Mouse (Mus musculus): Measurements from ENCODE around the gene Dnajc3. TPM values are rescaled to one million over a fixed set of nuclear protein-coding genes. Genes with fewer than 3 reads are reported as not detected.
"Not testable (repeated sequence)": the region's sequence is repeated elsewhere in the genome, so short reads cannot be mapped to it uniquely, and the experiment has no call there.

Dnajc3 gene
- total RNA-seq, 2 experiments from 2014 or later, result 28.8 to 33.1 TPM

GRCm38 (mm10) chr14:118979571-118980325 lies 42.0 kb downstream of the Dnajc3 start:
- DNase-seq (ENCODE audit: low spot score), result no peak
- intact Hi-C loops (cut with DNase I), result no loop called here

GRCm38 (mm10) chr14:118980358-118980757 lies 42.6 kb downstream of the Dnajc3 start:
- DNase-seq (ENCODE audit: low spot score), result no peak
- intact Hi-C loops (cut with DNase I), result no loop called here

DNA sequence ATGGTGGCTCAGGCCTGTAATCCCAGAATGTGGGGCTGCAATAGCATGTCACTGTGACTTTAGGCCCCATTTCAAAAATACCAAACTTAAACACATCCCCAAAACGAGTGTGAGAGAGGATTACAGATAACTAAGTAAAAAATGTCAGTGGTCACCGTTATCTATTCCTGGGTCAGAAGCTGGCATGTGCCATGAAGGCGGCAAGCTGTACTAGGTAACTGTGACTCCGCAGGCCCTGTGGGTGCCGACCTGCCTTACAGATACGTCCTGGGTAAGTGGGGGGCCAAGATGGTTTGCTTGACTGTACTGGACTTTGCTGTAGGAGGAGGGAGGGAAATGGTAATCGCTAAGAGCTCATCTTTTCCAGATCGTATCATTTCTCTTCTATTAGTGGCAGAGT lies 43.1 kb downstream of the Dnajc3 start:
- intact Hi-C loops (cut with DNase I), result no loop called here
- DNase-seq (ENCODE audit: low spot score), result no peak

DNA sequence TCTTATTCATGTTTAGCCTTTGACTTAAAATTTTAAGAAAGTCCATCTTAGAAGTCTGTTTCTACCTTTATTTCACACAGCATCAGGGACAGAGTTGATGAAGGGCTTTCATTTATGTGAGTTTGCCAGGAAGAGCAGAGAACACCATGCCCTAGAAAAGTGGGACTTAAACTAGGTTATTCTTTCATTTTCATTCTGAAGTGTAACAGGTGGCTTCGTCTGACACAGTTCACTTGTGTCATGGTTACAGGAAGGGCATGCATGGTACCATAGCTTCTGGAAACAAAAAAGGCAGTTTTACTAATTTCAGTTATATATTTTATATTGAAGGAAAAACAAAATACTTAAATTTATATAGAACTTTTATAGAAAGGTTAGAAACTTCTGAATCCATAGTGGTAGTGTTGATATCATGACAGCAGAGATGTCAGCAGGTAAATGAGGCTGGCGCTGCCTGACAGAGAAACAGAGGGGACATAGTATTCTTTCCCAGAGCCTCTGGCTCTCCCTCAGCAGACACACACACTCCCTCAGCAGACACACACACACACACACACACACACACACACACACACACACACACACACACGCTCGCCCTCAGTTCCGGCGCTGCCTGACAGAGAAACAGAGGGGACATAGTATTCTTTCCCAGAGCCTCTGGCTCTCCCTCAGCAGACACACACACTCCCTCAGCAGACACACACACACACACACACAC lies 44.1 kb downstream of the Dnajc3 start:
- intact Hi-C loops (cut with DNase I); DNase-seq (ENCODE audit: low spot score): not testable (repeated sequence)

- DNase-seq (ENCODE audit: low spot score); intact Hi-C loops (cut with DNase I): not testable (repeated sequence)
These were observed 44.8 kb downstream of the Dnajc3 start for GRCm38 (mm10) chr14:118982429-118983045.

GRCm38 (mm10) chr14:118983396-118983795 lies 45.6 kb downstream of the Dnajc3 start:
- no peak for DNase-seq (ENCODE audit: low spot score)
- intact Hi-C loops (cut with DNase I), result no loop called here

- intact Hi-C loops (cut with DNase I), result no loop called here
- no peak for DNase-seq (ENCODE audit: low spot score)
These were observed 46.4 kb downstream of the Dnajc3 start for GRCm38 (mm10) chr14:118984161-118984560.

GRCm38 (mm10) chr14:118986653-118987522 lies 49.1 kb downstream of the Dnajc3 start:
- no peak for DNase-seq (ENCODE audit: low spot score)
- intact Hi-C loops (cut with DNase I), result loop anchor here (1.0 to 5.0 kb wide), 2 partner anchors 39 to 75 kb away; no protein-coding TSS in a partner anchor

GRCm38 (mm10) chr14:118987523-118988496 lies 50.0 kb downstream of the Dnajc3 start:
- intact Hi-C loops (cut with DNase I), result loop anchor here (5.0 kb wide), 1 partner anchor 76 kb away; no protein-coding TSS in a partner anchor
- DNase-seq (ENCODE audit: low spot score), result no peak

DNA sequence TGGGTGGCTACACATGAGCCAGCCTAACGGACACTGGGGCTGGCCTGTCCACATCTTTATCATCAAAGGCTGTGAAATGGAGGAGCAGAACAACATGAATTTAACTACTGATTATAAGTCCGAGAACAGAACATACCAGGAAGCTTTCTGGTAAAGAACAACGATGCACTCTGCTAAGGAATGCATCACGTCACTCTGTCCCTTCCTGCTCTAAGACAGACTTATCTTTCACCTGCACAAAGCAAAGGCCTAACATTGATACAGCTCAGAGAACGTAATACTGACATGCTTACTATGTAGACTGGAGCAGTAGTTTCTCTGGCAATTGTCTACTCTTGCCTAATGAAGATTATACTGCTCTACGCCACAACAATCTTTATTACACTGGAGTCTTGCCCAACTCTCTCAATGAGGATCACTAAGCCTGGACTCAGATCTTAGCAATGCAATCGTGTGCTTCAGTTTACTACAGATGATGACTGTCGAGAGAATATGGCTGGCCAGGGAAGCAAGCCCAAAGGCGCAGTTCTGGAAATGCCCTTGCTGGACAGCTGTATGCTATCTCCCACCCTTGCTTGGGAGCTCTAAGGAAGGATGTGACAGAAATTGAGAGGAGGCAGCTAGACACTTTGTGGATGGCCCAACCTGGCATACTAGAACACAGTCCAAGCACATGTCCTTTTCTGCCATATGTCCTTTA lies 57.6 kb downstream of the Dnajc3 start:
- intact Hi-C loops (cut with DNase I), result no loop called here
- DNase-seq (ENCODE audit: low spot score), result no peak

DNA sequence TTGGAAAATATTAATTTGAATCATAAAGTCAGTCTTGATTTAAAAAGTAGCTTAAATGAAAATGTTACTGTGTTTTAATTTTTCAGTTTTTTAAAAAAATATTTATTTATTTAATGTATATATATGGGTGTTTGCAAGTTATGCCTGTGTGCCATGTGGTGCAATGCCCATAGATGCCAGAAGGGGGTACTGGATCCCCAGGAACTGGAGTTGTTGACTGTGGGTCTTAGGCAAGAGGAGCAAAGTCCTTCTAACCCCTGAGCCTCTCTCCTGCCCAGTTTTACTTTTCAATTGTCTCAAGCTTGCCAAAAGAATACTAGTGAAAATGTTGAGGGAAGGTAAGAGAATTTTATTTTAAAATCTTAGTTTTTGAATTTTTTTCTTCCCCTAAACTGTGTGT lies 65.5 kb downstream of the Dnajc3 start:
- DNase-seq (ENCODE audit: low spot score), result no peak
- intact Hi-C loops (cut with DNase I), result no loop called here

GRCm38 (mm10) chr14:119005834-119006233 lies 68.1 kb downstream of the Dnajc3 start:
- intact Hi-C loops (cut with DNase I), result loop anchor here (5.0 kb wide), 1 partner anchor 69 kb away; the partner anchor contains the start of gene Dnajc3
- no peak for DNase-seq (ENCODE audit: low spot score)

DNA sequence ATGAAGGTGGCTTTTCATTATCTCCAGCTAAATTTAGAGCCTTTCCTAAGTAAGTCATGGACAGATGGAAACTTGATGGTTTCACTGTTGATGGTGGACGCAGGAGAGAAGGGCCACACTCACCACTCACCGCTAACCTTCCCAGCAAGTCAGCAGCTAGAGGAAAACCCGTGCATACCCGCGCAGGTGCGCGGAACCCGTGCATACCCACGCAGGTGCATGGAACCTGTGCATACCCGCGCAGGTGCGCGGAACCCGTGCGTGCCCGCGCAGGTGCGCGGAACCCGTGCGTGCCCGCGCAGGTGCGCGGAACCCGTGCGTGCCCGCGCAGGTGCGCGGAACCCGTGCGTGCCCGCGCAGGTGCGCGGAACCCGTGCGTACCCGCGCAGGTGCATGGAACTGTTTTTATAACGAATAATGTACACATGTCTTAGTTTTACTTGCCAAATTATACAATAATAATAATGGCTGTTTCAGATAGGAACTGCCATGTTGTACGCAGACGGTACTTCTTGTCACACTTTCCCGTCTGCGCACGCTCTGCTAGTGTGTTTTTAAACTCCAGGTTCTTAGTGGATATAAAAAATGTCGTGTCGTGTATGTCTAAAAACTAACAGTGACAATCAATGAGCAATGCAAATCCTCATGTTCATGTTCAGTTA lies 68.8 kb downstream of the Dnajc3 start:
- DNase-seq (ENCODE audit: low spot score), result no peak
- intact Hi-C loops (cut with DNase I), result loop anchor here (5.0 kb wide), 1 partner anchor 69 kb away; the partner anchor contains the start of gene Dnajc3

- intact Hi-C loops (cut with DNase I), result loop anchor here (5.0 kb wide), 1 partner anchor 70 kb away; the partner anchor contains the start of gene Dnajc3
- DNase-seq (ENCODE audit: low spot score), result peak; percentile 95
These were observed 69.6 kb downstream of the Dnajc3 start for GRCm38 (mm10) chr14:119007103-119007951.

- no peak for DNase-seq (ENCODE audit: low spot score)
- intact Hi-C loops (cut with DNase I), result loop anchor here (5.0 kb wide), 1 partner anchor 71 kb away; the partner anchor contains the start of gene Dnajc3
These were observed 70.3 kb downstream of the Dnajc3 start for GRCm38 (mm10) chr14:119008031-119008590.

GRCm38 (mm10) chr14:119009531-119009930 lies 71.8 kb downstream of the Dnajc3 start:
- DNase-seq (ENCODE audit: low spot score), result no peak
- intact Hi-C loops (cut with DNase I), result loop anchor here (5.0 kb wide), 1 partner anchor 72 kb away; the partner anchor contains the start of gene Dnajc3

Data from heart, postnatal 25 days (tissue).